Mouse (Mus musculus): ENCODE measurements at regions not wholly inside any gene's neighbourhood (a gene's known extent, or its start where the extent isn't known, plus 50 kb on each side); places are given as distances from the start of the nearest gene placed in this dataset.

DNA sequence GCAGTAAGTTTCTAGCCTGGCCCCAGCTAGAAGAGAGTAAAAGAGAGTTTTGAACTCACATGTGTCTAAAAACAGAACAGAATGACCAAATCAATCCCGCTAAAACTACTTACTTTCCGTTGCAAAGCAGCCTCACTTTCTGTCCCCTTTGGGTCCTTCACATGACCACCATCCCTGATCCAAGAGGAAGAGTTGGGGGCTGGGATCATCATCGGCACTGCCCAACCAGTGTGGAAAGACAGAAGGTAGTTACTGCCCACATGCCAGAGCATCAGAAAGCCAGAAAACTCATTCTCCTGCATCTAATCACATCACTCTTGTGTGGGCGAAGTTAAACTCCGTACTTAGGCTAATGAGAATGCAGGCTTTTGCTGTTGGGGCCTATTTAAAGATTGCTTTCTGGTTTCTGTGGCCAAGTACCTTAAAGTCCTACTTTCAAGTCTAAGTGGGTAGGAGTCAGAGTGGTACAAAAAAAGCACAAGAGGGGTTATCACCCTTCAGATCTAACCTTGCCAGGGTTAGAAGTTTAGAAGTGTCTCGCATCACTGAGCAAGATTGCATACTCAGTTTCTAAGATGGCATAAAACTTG lies 184.0 kb upstream of the Cited2 start:
- Histone ChIP-seq H3K9me3 (no peaks in the 10 kb centered on the region), H3K4me1 (replicated peaks) (no peaks in the 10 kb centered on the region), H3K4me2 (no peak overlapping the region), H3K4me3 (no peak overlapping the region), H3K27me3 (no peaks in the 10 kb centered on the region), H3K9ac (no peak overlapping the region), H3K36me3 (no peaks in the 10 kb centered on the region), H3K27ac (replicated peaks) (no peak overlapping the region)
- no peak for ATAC-seq (ENCODE audit: low read depth)
- 92% methylated on average over 6 of the region's 6 CpGs for WGBS

DNA sequence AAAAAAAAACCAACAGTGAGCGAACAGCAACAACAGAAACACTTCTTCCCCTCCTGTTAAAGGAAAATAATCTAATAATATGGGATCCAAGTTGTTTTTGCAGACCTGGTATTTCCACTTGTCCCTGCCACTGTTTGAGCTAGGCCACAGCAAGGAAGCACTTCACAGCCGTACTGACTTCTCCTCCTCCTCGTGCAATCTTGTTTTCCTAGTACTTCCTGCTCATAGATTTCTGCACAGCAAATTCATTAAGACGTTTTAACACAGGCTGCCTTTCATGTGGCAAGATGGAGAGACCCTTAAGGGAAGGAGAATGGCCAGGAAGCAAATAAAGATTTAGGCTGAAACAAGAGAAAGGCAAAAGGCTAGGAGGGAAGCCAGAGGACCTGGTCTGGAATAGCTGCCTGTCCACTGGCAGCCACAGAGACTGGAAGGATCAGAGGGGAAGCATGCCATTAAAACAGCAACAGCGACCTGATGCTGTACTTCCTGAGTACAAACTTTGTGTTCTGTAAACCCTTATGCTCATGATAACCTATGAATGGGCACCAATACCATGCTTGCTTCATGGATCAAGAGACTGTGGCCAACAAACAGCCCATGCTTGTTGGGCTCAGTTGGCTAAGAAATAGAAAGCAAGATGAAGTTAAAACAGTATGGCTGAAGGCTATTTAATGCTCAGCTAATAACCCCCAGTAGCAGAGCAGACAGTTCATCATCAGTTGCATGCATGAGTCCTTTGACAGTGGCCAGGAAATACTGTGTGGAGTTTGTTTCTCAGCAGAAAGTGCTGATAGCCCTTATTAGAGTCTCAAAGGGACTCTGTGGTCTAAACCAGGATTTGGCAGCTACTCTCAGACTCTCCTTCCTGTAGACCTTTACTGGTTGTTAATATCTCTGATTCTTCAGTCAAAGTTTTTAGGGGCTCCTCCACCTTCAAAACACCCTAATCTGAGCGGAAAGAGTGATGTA lies 182.3 kb upstream of the Cited2 start:
- Histone ChIP-seq H3K27me3 (no peaks in the 10 kb centered on the region), H3K4me1 (replicated peaks) (no peaks in the 10 kb centered on the region), H3K9me3 (no peaks in the 10 kb centered on the region), H3K36me3 (no peaks in the 10 kb centered on the region), H3K27ac (replicated peaks) (no peak overlapping the region), H3K4me3 (no peak overlapping the region), H3K4me2 (no peak overlapping the region), H3K9ac (no peak overlapping the region)
- 76% methylated on average over 6 of the region's 6 CpGs for WGBS
- ATAC-seq (ENCODE audit: low read depth) = no peak

DNA sequence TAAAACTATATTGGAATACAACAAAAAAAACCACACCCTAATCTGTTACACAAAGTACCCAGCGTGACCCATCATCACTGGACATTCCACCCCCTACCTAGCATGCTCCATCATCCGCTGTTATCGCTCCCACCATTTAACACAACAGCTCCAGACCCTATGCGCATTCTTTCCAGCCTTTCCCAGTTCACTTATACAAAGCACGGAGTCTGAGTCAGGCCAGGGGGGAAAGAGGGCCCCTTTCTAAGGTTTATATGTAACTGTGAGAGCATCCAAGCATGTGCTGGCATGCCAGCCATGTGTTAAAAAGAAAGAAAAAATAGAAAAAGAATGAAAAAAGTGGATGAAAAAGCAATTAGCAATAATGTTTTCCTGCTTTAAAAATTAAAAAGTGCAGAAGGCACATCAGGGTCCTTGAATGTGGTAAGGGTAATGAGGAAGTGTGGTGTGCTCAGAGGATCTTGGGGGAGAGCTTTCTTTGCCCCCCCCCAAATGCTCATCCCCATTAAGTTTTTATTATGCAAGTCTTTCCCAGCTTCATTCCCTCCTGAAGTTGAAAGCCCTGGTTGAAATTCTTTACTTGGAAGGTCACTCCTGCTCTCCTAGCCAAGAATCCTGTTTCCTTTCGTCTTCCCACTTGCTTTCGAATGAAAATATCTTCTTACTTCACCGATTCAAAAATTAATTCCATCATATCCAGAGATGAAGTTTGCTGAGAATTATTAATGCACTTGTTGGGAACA lies 180.7 kb upstream of the Cited2 start:
- no peak for ATAC-seq (ENCODE audit: low read depth)
- H3K9me3 ChIP-seq = no peaks in the 10 kb centered on the region
- no peaks in the 10 kb centered on the region for H3K36me3 ChIP-seq
- WGBS = 78% methylated on average over 8 of the region's 8 CpGs
- H3K4me1 ChIP-seq (replicated peaks) = no peaks in the 10 kb centered on the region
- H3K27ac ChIP-seq (replicated peaks) = no peak overlapping the region
- no peak overlapping the region for H3K9ac ChIP-seq
- no peak overlapping the region for H3K4me2 ChIP-seq
- H3K27me3 ChIP-seq = no peaks in the 10 kb centered on the region
- no peak overlapping the region for H3K4me3 ChIP-seq

DNA sequence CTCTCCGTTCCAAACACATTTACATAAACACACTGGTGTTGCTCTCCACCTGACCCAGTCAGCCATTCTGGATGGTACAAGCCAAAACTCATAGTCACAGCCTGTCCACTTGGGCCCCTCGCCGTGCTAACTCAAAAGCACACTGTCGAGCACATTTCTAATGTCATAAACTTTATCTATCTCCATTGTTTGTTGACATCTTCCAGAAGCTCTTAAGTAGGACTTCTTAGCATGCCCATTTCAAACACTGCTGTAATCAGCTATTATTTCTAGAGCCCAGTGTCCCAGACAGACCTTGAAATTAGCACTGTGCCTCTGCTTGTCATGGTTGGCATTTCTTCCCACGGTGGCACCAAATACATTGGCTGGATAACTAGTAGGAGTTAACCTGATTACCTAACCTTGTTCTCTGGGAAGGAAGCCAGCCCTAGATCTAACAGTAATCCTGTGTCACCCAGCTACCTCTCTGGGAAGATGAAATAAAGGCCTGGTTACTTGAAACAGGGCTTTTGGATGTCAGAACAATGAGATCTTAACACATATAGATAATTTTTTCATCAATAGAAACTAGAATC lies 180.1 kb upstream of the Cited2 start:
- Histone ChIP-seq H3K4me3 (no peak overlapping the region), H3K36me3 (no peaks in the 10 kb centered on the region), H3K4me2 (no peak overlapping the region), H3K9ac (no peak overlapping the region), H3K27ac (replicated peaks) (no peak overlapping the region), H3K27me3 (no peaks in the 10 kb centered on the region), H3K9me3 (no peaks in the 10 kb centered on the region), H3K4me1 (replicated peaks) (no peaks in the 10 kb centered on the region)
- ATAC-seq (ENCODE audit: low read depth) = no peak
- WGBS = 78% methylated on average over 5 of the region's 5 CpGs

DNA sequence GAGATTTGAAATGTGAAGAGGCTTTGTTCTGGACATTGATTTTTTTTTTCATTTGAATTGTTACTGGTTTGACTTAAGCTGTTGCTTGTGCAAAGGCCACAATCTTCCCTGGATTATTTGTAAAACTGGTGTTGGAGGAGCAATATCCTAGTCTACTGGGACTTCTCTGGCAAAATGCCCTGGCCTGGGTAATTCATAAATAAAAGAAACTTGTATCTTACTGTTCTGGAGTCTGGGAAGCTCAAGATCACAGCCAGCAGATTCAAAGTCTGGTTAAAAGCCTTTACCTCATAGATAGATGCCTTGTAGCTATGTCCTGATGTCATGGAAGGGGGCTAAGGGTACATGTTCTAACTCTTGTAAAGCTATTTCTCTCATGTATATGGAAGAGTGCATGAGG lies 177.7 kb upstream of the Cited2 start:
- H3K4me3 ChIP-seq = no peak overlapping the region
- H3K36me3 ChIP-seq = no peaks in the 10 kb centered on the region
- H3K27me3 ChIP-seq = no peaks in the 10 kb centered on the region
- no peak overlapping the region for H3K4me2 ChIP-seq
- H3K27ac ChIP-seq (replicated peaks) = no peak overlapping the region
- H3K4me1 ChIP-seq (replicated peaks) = no peaks in the 10 kb centered on the region
- H3K9me3 ChIP-seq = no peaks in the 10 kb centered on the region
- H3K9ac ChIP-seq = no peak overlapping the region
- no peak for ATAC-seq (ENCODE audit: low read depth)

DNA sequence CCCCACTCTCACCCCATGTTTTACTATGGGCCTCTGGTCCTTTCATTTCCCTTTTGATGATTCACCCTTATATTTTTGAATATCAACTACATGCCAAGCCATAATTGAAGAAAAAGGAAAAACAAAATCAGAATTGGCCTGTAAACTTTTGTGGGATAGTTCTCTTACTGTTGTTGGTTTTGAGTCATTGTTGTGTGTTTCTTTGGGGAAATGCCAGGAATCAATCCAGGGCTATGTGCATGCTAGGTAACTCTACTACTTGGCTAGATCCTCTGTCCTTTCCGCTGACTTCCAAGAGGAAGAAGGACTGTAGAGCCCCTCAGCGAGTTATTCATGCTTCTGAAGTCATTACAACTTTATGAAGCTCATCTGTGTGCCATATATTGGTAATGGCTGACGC lies 175.0 kb upstream of the Cited2 start:
- Histone ChIP-seq H3K9me3 (no peaks in the 10 kb centered on the region), H3K9ac (no peak overlapping the region), H3K4me3 (no peak overlapping the region), H3K36me3 (no peaks in the 10 kb centered on the region), H3K27ac (replicated peaks) (no peak overlapping the region), H3K4me1 (replicated peaks) (no peaks in the 10 kb centered on the region), H3K27me3 (no peaks in the 10 kb centered on the region), H3K4me2 (no peak overlapping the region)
- WGBS = 88% methylated on average over 3 of the region's 3 CpGs
- ATAC-seq (ENCODE audit: low read depth) = no peak

DNA sequence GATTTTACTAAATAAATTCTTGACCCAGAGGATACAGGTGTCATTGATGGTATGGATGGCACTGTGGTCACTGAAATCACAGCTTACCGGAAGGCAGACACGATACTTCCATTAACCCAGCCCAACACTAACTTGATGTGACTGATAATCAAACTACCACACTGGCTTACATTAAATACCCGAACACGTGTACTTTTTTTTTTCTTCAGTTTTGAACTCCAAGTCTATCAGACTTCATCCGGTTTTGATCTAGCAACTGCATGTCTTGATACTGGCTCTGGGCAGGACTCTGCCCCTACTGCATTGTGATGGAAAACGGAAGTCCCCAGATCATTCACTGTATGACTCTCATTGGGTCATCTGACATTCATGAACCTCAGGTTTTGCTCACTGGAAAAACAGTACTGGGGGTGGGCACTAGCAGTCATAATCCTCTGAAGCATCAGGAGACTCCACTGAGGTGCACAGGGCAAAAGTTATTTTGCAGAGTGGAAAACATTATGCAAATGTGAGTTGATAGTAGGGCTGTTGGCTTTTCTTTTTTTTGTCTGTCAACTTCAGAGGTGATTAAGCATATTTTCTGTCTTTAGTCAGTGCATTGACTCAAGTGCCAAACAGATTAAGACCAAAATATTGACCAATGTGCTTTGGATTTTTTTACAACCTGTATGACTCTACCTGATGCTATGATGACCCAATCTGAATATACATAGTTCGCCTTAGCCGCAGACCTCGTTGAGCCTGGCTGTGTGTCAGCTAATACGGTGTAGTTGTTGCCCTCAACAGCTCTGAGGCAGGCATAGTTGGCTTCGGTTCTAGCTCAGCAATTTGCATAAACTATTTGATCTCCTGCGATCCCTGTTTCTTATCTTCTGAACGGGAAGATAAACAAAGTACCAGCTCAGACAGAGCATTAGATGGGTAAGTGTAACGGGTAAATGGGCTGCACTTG lies 174.1 kb upstream of the Cited2 start:
- Histone ChIP-seq H3K27me3 (no peaks in the 10 kb centered on the region), H3K4me1 (replicated peaks) (no peaks in the 10 kb centered on the region), H3K9me3 (no peaks in the 10 kb centered on the region), H3K27ac (replicated peaks) (no peak overlapping the region), H3K9ac (no peak overlapping the region), H3K4me3 (no peak overlapping the region), H3K36me3 (no peaks in the 10 kb centered on the region), H3K4me2 (no peak overlapping the region)
- no peak for ATAC-seq (ENCODE audit: low read depth)
- 91% methylated on average over 14 of the region's 14 CpGs for WGBS

DNA sequence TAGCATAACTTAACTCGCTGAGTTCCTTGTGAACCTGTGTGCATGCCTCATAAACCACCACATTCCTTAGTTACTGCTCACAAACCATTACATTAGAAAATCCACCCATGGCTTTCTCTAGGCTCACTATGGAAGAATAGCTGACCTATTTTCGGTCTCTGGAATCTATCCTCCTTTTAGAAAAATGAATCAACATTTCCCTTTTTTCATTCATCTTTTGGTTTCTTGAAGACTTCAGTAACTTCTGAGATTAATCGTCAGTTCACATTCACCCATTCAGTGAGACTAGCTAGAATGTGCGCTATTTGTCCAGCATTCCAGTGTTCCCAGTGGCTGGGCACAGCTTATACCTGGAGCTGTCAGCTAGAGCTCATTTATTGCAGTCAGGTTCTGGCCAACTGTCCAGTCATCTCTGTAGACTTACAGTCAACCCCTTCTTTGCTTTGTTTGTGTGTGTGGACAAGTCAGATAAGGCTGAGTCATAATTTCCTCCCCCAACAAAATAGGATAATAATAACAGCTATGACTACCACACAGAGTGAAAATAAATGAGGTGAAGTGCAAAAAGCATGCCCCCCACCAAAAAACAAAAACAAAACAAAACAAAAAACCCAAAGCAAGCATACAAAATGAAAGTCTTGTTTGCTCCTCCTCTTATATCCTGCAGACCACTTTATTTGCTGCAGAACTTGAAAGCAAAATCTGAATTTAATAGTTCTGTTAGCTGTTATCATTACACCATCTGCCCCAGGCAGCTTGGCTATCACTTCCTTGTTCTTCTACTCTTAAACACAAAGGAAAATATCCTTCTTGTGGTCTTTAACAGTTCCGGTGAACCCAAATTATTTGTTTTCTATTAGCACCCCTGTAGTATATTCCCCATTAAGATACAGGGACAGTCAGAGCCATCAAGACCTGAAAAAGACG lies 173.0 kb upstream of the Cited2 start:
- Histone ChIP-seq H3K9me3 (no peaks in the 10 kb centered on the region), H3K4me1 (replicated peaks) (no peaks in the 10 kb centered on the region), H3K36me3 (no peaks in the 10 kb centered on the region), H3K4me2 (no peak overlapping the region), H3K27me3 (no peaks in the 10 kb centered on the region), H3K9ac (no peak overlapping the region), H3K4me3 (no peak overlapping the region), H3K27ac (replicated peaks) (no peak overlapping the region)
- no peak for ATAC-seq (ENCODE audit: low read depth)
- WGBS = 89% methylated on average over 6 of the region's 6 CpGs

DNA sequence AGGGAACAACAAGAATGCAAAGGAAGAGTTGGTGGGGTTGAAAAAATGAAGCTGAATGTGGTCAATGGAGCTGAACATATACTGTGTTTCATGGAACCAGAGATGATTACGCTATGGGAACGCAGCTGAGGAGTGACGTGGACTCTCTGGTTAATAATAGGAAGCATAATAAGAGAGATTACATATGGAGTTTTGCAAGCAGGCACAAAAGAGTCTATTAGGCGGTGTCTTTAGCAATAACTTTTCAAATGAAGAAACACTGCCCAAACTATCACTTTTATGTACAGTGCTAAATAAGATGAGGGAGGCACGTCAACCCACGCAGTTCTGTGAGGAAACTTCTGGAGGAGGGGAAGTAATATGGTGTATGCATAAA lies 172.4 kb upstream of the Cited2 start:
- no peak for ATAC-seq (ENCODE audit: low read depth)
- Histone ChIP-seq H3K27me3 (no peaks in the 10 kb centered on the region), H3K4me3 (no peak overlapping the region), H3K4me1 (replicated peaks) (no peaks in the 10 kb centered on the region), H3K27ac (replicated peaks) (no peak overlapping the region), H3K4me2 (no peak overlapping the region), H3K36me3 (no peaks in the 10 kb centered on the region), H3K9ac (no peak overlapping the region), H3K9me3 (no peaks in the 10 kb centered on the region)
- 91% methylated on average over 6 of the region's 6 CpGs for WGBS

DNA sequence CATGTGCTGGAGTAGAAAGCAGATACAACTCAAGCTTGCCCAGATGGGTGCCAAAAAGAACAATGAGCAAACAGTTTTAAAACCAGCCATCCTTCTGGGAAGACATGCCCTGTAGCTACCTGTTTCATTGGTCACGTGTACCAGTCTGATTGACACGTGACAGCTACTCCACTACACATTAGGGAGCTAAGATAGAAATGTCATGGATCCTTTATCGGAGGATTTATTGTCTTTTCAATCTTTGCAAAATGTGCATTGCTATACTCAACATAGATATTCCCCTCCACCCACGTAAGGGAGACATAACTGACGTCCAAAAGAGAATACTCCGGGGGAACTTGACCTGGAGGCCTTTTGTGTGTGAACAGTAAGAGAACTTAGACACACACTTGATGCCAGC lies 171.1 kb upstream of the Cited2 start:
- no peaks in the 10 kb centered on the region for H3K4me1 ChIP-seq (replicated peaks)
- no peak overlapping the region for H3K4me2 ChIP-seq
- H3K9me3 ChIP-seq = no peaks in the 10 kb centered on the region
- no peaks in the 10 kb centered on the region for H3K36me3 ChIP-seq
- no peak overlapping the region for H3K27ac ChIP-seq (replicated peaks)
- 80% methylated on average over 6 of the region's 6 CpGs for WGBS
- H3K27me3 ChIP-seq = no peaks in the 10 kb centered on the region
- no peak overlapping the region for H3K9ac ChIP-seq
- ATAC-seq (ENCODE audit: low read depth) = no peak
- no peak overlapping the region for H3K4me3 ChIP-seq

DNA sequence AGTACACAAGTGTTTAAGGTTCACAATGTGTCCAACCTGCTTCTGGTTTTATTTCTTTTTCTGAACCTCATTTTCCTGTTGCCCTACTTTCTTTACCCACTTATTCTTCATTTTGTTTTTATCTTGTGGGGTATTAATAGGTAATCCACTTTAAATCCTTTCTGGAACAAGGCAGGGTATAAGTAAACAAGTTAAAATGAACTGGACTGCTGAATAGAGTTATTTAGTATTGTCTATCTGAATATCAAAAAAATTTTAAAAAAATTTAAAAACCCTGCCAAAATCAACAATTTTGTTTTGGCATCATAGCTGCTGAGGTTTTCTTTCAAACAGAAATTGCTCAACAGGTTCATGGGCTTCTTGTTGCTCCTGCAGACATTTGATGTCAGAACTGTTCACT lies 170.7 kb upstream of the Cited2 start:
- no peaks in the 10 kb centered on the region for H3K9me3 ChIP-seq
- no peak for ATAC-seq (ENCODE audit: low read depth)
- H3K36me3 ChIP-seq = no peaks in the 10 kb centered on the region
- H3K27me3 ChIP-seq = no peaks in the 10 kb centered on the region
- H3K27ac ChIP-seq (replicated peaks) = no peak overlapping the region
- no peak overlapping the region for H3K4me3 ChIP-seq
- H3K9ac ChIP-seq = no peak overlapping the region
- H3K4me1 ChIP-seq (replicated peaks) = no peaks in the 10 kb centered on the region
- no peak overlapping the region for H3K4me2 ChIP-seq

Data from neural tube, embryonic 13.5 days (tissue).